Mouse (Mus musculus) kidney, adult 11 months (tissue): ENCODE results near the gene Slc35a2.
A peak's percentile ranks its signal among the peaks of the same experiment; 100 is the strongest.
"Not testable (repeated sequence)": the region's sequence is repeated elsewhere in the genome, so short reads cannot be mapped to it uniquely, and the experiment has no call there.

ENCODE experiments used
- DNase-seq: peaks from one replicate; pipeline ENCODE4 v3.0.0; 2022

Slc35a2 gene

DNA sequence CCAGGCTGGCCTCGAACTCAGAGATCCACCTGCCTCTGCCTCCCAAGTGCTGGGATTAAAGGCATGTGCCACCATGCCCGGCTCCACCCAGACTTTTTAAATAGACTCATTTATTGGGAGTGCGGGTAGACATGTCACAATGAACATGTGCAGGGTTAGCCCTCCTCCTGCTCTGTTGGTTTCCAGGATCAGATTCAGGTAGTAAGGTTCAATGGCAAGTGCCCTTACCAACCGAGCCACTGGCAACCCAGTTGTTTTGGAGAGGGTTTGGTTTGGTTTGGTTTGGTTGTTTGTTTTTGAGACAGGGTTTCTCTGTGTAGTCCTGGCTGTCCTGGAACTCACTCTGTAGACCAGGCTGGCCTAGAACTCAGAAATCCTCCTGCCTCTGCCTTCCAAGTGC lies 25.4 kb downstream of the Slc35a2 start, which contains the start of gene Gm10490:
TSS of gene Gm10490 (plus strand) at position 301 of the 400 bp plus-strand sequence.
- not testable (repeated sequence) for DNase-seq

DNA sequence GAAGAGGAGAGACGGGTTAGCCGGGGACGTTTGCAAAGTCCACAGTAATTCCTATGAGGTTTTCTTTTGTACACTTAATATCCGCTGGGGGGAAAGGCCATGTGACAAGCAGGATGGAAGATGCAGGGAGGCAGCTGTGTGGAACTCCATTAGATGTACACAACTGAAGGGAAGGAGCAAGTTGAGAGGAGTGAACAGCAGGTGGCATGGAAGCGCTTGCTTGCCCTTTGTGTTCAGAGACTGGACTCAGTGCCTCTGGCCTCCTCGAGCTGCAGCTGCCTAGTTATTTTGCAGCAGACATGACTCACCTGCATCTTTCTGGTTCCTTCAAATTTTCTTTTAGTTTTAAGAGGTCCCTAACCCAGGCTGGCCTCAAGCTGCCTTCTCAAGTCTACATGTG lies 26.6 kb downstream of the Slc35a2 start:
- no peak for DNase-seq

DNA sequence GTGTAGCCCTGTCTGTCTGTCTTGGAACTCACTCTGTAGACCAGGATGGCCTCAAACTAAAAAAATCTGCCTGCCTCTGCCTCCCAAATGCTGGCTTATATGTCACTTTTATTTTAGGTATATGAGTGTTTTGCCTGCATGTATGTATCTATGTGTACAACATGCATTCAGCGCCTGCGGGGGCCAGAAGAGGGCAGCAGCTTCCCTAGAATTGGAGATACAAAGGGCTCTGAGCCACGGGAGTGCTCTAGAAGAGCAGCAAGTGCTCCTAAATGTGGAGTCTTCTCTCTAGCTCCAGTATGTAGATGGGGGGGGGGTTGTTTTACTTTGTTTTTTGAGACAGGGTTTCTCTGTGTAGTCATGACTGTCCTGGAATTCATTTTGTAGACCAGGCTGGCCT lies 31.8 kb downstream of the Slc35a2 start:
- DNase-seq: peak; percentile 36

DNA sequence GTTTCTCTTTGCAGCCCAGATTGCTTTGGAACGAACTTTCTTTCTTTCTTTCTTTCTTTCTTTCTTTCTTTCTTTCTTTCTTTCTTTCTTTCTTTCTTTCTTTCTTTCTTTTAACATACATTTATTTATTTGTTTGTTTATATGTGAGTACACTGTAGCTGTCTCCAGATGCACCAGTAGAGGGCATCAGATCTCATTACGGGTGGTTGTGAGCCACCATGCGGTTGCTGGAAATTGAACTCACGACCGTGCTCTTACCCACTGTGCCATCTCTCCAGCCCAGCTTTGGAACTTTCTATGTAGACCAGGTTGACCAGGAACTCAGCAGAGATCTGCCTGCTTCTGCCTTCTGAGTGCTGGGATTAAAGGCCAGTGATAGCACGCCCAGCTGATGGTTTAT lies 34.1 kb downstream of the Slc35a2 start:
- not testable (repeated sequence) for DNase-seq

DNA sequence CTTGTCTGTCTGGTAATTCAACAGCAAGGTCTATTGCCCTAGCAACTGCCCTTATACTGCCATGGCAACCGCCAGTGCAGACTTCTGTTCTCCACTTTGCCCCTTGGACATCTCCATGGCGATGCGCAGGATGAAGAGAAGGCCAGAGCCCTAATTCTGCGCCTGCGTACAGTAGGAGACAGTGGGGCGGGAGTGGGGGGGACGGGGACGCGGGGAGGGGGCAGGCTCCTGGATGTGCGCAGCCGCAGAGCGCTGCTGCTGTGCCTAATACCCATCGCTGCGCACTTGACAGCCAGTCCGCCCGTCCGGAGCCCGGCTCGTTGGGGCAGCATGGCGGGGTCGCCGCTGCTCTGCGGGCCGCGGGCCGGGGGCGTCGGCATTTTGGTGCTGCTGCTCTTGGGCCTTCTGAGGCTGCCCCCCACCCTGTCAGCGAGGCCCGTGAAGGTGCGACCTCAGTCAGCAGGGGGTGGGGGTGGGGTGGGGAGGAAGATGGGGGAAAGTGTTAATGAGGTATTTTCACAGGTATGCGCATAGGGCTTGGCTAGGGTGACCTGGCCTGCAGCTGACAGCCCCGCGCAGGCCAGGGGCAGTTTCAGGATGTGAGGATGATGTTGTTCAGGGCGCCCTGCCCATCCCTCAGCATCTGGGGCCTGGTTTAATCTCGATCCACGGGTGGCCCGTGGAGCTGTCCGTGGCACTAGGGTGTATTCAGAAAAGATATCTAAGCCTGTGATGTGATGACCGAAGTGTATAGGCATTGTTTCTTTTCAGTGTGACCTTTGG lies 36.0 kb downstream of the Slc35a2 start, which contains the start of gene Pcsk1n:
TSS of gene Pcsk1n (plus strand) at position 222 of the 783 bp plus-strand sequence.
- DNase-seq: no peak

DNA sequence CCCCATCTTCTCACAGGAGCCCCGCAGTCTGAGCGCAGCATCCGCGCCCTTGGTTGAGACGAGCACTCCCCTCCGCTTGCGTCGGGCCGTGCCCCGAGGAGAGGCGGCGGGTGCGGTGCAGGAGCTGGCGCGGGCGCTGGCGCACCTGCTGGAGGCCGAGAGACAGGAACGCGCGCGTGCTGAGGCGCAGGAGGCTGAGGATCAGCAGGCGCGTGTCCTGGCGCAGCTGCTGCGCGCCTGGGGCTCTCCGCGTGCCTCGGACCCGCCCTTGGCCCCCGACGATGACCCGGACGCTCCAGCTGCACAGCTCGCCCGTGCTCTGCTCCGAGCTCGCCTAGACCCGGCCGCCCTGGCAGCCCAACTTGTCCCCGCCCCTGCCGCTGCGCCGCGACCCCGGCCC lies 38.2 kb downstream of the Slc35a2 start:
- no peak for DNase-seq

DNA sequence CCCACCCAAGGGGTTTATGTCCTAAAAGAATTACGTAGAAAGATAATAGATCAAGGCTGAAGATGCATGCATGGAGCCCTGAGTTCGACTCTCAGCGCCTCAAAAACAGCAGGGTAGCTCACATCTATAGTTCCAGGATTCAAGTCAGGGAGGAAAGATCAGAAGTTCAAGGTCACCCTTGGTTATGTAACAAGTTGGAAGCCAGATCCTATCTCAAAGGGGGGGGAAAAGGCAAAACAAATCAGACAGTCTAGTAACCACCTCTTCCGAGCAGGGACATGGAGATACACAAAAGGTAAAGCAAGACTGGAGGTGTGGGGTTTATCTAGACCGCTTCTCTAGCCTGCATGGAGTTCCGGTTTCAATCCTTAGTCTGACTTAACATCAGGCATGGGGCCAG lies 42.4 kb downstream of the Slc35a2 start:
- DNase-seq: no peak

DNA sequence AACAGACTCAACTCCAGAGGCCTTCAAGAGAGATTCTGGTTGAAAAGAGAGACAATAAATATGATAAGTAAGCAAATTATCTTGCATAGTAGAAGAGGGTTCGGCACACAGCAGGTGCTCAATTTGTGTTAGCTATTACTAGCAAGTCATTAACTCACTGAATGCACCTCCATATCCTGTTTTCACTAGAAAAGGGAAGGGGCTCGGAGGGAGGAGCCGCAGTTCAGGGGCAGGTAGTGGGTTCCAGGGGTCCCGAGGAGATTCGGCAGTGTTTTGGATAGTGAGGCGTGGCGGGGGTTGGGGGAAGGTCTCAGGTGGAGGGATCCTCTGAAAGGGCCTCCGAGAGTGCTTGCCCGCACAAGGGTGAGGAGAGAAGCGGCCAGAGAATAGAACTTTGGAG lies 43.3 kb downstream of the Slc35a2 start:
- DNase-seq: no peak

DNA sequence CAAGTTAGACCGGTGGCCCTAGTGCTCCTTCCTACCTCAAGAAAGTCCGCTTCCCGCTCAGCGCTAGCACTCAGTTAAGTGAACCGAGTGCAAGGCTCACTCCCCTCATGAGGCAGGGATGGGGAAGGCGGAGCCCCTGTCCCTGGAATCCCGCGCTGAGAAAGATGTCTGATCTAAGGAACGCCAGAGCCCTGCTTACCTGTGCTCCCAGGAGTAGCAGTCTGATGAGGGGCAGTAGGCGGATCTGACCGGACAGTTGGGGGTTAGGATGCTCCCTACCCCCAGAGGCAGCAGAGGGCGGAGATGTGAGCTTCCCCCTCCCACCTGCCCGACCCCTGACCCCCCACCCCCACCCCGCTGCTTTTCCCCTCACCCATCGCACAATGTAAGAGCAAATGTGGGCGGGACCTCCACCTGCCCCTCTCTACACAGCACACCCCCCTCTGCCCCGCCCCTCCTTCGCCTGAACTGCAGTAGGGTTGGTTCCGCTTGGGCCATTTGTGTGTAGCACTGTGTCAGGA lies 44.5 kb downstream of the Slc35a2 start, which contains the start of gene Eras:
TSS of gene Eras (minus strand) at position 338 of the 521 bp plus-strand sequence.
- no peak for DNase-seq

DNA sequence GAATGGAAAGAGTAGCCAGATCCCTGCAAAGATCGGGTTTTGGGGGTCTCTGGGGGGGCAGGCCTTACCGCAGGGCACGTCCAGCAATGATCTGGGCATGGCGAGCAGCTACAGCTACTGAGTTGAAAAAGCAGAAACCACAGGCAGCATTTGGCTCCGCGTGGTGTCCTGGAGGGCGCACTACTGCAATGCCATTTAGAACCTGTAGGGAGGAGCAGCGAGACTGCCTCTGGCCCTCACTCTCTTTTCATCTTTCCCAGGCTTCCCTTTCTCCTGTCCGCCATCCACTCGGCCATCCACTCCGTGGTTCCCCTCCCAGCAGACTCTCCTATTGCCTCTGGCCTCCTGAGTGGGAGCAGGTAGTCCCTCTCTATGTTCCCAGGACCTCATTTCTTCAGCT lies 53.0 kb downstream of the Slc35a2 start:
- no peak for DNase-seq

DNA sequence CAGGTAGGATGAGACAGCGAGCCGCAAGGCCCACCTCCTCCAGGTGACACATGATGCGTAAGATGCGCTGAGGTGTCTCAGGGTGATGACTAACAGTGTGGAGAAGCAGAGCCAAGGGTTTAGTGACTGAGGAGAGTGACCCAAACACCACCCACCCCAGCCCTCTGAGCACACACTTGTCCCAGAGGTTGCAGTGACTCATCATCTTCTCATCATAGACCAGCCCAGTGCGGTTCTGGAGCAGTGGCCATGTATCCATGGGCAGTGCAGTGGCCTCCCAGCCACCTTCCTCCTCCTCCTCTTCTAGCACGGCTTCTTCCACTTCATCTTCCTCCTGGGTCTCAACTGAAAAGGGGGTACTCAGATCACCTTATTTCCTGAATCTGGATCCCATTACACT lies 53.8 kb downstream of the Slc35a2 start:
- no peak for DNase-seq
